10 mouse cellular contexts compared by ENCODE assay signal in genomic region chr17:35200398-35200797, GRCm38 (mm10). TPM values are rescaled to one million over a fixed set of nuclear protein-coding genes. Genes with fewer than 3 reads are reported as not detected.
DNase-seq lines count a peak whose midpoint lies in the region; ATAC-seq lines count a peak whose summit lies in the region.
"Had no signal": no experiment of that assay in that cellular context is flagged by ENCODE, and none has a peak within 500 bp of the region (broad histone marks: within the 10 kb centered on the region; RNA-seq: fewer than 3 reads in every experiment).

No protein-coding gene starts in this region.

- ATAC-seq in hematopoietic stem cell, adult 5-6 weeks (replicated peaks in 1 of 2; ENCODE audit: insufficient read depth in 1 of 2, low FRiP score in 2 of 2, low TSS enrichment in 1 of 2, low read depth in 1 of 2, poor library complexity in 2 of 2, severe bottlenecking in 2 of 2), result peak; percentile 71 to 85
- ATAC-seq in monocyte, adult 5-6 weeks (replicated peaks; ENCODE audit: insufficient number of reproducible peaks, low FRiP score, low TSS enrichment, poor library complexity, severe bottlenecking), result peak; percentile 85

- DNase-seq in testis, postnatal 10 days (ENCODE audit: low spot score), result peak; percentile 35
- no peak for DNase-seq in testis, postnatal 14 days (ENCODE audit: low spot score)
- DNase-seq in cerebellum, postnatal 25 days, result no peak
- DNase-seq in kidney, postnatal 10 days, result no peak
- no peak for DNase-seq in Muller cell, postnatal 12 days (ENCODE audit: inconsistent ontology term)
- DNase-seq: kidney, postnatal 36 days; right cerebral cortex, postnatal 14 days had no signal

RNA-seq across cellular contexts. Expression of gene Tnf, which starts 1.4 kb away (rescaled TPM):
- 22.3 and 44.4 TPM in 2 replicates for total RNA-seq in hematopoietic stem cell, adult 5-6 weeks (2017)
- total RNA-seq in monocyte, adult 5-6 weeks (2017), result 37.0 to 62.7 TPM (median 38.1 TPM) in 3 replicates

RNA-seq across cellular contexts. Expression of gene Lta, which starts 4.8 kb away (rescaled TPM):
- not detected in 2 replicates for total RNA-seq in hematopoietic stem cell, adult 5-6 weeks (2017)
- 1.7 TPM in 1 of 3 replicates, not detected in the others for total RNA-seq in monocyte, adult 5-6 weeks (2017)
- total RNA-seq: adrenal gland, adult 18-20 months had no signal

RNA-seq across cellular contexts. Expression of gene Ltb, which starts 6.2 kb away (rescaled TPM):
- 31.4 and 64.0 TPM in 2 replicates for total RNA-seq in hematopoietic stem cell, adult 5-6 weeks (2017)
- total RNA-seq in monocyte, adult 5-6 weeks (2017), result 38.1 to 48.1 TPM (median 38.4 TPM) in 3 replicates

RNA-seq across cellular contexts. Expression of gene Lst1, which starts 12.2 kb away (rescaled TPM):
- 85.1 and 145 TPM in 2 replicates for total RNA-seq in hematopoietic stem cell, adult 5-6 weeks (2017)
- total RNA-seq in monocyte, adult 5-6 weeks (2017), result 763 to 1,006 TPM (median 964 TPM) in 3 replicates

RNA-seq across cellular contexts. Expression of gene Gm16181, which starts 20.2 kb away (rescaled TPM):
- total RNA-seq in hematopoietic stem cell, adult 5-6 weeks (2017), result 3.1 TPM in 1 of 2 replicates, not detected in the other
- 0.64 to 2.9 TPM (median 2.7 TPM) in 3 replicates for total RNA-seq in monocyte, adult 5-6 weeks (2017)
- total RNA-seq: adrenal gland, adult 18-20 months had no signal
